Mouse (Mus musculus): ENCODE data around the gene Abhd14a.

Gene Abhd14a

DNA sequence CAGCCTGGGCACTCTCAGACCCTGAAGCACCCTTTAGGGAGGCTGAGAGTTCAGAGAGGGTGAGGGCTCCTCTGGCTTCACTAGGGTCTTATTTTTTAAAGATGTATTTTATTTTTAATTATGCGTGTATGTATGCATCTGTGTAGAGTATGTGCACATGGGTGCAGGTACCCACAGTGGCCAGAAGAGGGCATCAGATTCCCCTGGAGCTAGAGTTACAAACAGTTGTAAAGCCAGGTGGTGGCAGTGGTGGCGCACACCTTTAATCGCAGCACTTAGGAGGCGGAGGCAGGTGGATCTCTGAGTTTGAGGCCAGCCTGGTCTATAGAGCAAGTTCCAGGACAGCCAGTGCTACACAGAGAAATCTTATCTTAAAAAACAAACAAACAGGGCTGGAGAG, 38.4 kb downstream of the Abhd14a start:
- no peak for DNase-seq

DNA sequence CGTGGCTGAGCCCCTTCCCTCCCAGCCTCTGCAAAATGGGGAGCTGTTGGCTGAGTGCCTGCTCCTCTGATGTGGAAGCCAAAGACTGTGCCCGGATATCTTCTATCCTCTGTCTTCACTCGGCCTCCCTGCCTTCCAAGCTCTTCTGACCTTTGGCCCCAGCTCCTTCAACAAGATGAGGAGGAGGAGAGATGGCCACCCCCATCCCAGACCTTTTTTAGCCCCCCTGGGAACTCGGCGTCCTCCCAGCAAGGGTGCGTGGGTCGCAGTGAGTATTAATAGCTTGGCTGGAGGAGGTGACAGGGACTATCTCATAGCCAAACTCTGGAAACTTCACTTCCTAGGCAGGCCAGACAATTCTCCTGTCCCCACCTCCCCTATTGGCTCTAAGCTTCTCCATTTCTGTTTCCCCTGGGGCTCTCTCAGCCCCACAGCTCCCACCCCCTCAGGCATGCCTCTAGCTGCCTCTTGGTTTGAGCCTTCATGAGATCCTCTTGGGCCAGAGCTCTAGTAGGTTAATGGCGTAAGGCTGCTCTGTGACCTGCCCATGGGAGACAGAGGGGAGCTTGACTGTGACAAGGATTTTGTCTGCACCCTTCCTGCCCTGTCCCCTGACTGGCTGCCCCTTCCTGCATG, 40.9 kb downstream of the Abhd14a start:
- DNase-seq: no peak

DNA sequence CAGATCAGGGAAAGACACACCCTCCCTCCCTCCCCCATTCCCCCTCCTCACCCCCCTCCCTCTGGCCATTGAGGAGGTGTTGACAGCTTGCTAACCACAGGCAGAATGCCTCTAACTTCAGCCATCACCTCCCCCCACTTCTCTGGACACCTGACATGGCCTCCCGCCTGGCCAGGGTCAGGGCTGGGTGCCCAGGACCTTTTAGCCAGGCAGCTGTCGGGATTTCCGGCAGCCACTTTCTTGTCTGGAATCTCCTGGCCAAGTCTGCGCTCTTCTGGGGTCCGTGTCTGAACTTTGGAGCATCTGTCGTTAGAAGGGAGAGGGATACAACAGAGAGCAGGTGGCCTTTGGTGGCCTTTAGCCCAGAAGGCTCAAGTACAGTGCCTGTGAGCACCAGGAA, 42.2 kb downstream of the Abhd14a start:
- no peak for DNase-seq

DNA sequence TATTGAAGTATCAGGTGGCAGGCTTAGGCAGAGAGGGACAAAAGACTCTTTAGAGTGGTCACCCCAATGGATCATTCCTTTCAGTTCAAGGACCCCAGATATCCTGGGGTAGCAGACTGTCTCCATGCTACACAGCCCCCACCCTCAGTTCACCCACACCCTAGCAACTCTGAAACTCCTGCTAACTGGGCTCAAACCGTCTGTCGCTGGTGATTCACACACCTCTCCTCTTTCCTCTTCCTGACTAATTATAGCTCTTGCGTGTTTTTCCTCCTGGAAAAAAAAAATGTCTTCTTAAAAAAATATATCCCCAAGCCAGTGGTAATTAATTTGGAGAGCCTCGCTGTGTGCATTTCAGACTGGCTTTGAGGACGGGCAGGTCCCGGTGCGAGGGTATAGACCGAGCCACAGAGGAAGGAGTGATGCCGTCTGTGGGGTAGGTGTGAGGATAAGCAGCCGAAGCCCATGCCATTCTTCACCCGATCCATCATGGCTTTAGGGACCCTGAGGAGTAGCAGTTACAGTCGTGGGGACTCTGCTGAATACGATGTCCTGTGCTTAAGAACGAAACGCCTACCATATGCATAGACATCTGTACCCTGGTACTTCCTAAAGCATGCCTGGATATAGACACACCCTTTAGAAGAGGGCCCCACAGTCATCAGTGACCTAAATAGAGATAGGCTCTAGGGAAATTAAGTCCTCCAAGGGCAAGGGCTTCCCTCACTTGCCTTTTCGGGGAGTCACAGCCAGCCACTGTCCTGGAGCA, 44.7 kb downstream of the Abhd14a start:
- DNase-seq: no peak

DNA sequence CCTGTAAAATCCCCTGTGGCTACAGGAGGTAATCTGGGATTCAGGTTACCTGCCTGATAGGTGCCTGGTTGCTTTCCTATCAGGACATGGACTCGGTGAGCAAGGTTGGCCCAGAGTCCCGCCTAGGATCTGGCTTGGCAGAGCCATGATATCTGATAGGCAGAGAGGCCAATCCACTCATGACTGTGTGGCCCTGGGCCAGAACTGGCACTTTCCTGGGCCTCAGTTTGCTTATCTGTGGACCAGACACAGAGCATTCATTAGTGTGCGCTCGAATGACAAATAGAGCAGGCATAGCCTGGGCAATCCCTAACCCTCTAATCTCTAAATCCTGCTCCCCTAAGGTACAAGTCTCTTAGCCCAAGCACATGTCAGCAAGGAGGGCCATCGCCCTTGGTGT, 45.3 kb downstream of the Abhd14a start:
- DNase-seq: no peak

DNA sequence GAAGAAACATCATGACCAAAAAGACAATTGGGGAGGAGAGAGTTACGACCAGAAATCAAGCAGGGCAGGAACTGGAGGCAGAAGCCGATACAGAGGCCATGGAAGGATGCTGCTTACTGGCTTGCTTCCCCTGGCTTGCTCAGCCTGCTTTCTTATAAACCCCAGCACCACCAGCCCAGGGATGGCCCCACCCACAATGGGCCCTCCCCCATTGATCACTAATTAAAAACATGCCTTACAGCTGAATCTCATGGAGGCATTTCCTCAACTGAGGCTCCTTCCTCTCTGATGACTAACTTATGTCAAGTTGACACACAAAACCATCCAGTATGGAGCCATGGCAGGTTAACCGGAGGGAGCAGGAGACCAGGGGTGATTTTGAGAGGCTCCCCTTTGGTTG, 47.7 kb downstream of the Abhd14a start:
- DNase-seq: no peak

DNA sequence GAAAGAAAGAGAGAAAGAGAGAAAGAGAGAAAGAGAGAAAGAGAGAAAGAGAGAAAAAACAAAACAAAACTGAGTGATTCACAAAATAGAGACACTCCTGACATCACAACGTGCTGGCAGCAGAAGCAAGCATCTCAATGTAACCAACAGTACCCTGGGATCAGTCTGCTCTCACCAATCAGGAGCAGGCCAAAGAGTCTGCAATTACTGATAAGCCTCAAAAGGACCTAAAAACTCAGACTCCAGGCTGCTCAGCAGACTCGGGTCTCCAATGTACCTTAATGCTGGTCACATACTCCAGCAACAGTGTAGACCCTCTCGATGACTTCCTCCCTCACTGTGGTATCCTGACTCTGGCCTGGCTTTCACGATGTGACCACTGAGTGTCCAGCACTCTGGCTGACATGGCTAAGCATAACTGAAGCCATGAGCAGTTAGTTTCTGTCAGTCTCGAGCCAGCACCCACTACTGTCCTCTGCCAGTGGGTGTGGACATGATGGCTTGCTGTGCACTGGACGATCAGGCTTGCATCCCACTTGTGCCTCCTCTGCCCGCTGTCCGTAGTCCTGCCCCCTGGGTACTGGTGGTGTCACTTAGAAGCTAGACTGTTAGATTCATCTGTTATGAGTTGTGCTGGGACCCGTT, 48.7 kb downstream of the Abhd14a start:
- no peak for DNase-seq

DNA sequence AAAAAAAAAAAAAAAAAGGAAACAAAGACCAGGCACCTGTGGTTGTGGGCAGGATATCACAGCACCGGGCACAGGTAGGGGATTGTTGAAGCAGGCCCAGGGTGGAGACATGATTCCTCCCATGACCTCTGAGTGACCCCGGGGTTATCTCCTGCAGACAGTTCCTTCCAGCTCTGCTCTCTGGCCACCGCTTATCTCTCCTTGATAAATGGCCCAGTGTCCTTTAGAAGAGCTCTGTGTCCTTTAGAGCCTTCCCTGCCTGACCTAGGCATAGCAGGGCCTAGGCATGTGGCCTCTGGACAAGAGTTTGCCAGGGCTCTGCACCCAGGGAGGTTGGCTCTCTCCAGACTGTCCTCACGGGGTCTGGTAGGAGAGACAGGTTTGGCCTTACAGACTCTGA, 49.7 kb downstream of the Abhd14a start:
- no peak for DNase-seq

DNA sequence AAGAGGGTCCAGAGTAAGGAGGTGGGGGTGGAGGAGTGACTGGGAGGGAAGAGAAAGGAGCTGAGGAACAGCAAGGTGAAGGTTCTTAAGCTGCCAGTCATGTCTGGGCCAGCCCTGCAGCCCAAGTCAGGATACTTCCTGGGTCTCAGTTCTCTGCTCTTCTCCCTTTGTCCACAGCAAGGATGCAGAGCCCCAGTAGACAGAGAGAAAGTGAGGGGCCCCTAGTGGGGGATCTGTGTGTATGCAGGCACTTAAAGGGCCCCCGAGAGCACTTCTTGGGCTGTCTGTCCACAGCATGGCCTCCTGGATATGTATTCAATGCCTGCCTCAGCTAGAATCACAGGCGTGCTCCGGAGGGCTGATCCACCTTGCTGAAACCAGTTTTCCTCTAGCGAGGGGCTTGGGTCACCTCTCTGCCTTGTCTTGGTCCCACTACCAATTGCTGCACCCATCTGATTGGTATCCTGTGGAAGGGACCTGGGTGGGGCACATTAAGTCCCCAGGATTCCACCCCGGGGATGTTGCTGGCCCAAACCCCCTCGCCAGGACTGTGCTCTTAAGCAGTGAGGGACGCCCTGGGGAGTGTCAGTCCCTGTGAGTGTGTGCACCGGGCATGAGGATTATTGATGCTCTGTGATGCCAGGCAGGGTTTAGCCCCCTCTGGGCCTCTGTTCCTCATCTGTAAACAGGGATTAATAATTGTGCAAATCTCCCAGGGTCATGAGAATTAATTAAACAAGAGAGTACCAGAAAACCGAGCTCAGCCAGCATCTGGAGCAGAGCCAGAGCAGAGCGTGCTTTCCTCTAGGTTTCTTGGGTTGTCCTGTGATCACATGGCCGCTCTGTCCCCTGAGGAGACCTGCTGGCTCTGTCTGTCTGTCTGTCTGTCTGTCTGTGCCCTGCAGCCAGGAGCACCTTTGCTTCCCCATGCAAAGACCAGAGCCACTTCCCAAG, 52.6 kb downstream of the Abhd14a start:
- no peak for DNase-seq

DNA sequence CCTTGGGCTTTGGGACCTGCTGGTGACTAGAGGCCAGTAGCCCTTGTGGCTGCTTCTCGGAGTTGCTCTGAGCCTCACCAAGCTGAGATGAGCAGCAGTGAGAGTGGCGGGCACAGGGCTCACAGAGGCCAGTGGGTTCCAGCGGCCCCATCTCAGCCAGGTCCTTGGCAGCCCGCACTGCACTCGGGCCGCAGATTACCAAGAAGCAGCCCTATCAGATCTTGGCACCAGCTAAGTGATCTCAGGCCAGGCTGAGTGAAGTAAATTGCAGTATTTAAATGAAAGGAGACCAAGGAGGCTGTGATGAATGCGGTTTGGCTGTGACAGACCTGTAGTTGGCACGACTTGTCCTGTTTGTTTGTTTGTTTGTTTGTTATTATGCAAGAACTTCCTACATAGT, 53.9 kb downstream of the Abhd14a start:
- DNase-seq: no peak

DNA sequence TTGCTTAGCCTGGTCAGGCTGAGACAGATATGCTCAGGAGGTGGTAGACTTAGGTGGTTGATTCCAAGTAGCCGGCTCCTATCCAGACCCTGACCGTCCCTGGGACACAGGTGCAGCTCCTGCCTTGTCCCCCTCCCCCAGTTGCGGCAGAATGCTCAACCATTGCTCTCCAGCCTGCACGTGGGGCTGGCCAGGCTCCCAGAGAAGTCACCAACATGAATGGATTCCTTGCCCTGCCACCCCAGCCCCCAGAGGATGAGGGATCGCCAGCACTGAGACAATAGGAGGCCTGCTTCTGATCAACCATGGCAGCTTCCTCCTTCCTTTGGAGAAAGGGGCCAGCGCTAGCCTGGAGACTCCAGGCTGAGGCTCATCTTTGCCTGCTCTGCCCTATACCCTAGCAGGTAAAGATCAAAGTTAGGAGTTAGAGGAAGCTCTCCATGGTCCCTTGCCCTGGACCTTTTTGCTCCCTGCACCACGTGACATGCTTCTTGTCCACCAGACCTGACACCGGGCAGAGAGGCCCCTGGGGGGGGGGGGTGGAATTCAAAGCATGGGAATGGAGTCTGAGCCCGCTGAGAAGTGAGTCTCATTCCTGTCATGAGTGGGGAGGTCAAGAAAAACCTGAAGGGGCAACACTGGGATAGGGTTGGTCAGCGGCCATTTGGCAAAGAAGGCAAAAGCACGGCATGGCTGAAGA, 54.5 kb downstream of the Abhd14a start:
- DNase-seq: no peak
